Mouse (Mus musculus) thymus, adult 2 months (tissue): Measurements from ENCODE around the gene Tubb3. TPM values are rescaled to one million over a fixed set of nuclear protein-coding genes. Genes with fewer than 3 reads are reported as not detected.
"Not testable (repeated sequence)": the region's sequence is repeated elsewhere in the genome, so short reads cannot be mapped to it uniquely, and the experiment has no call there.

Source experiments
- DNase-seq: peaks from one replicate; pipeline ENCODE4 v3.0.0; 2021
- H3K27ac ChIP-seq: fragments of 200-500 bp; 2 replicates; pipeline ENCODE4 v1.5.1; 2012; ENCODE audit warnings: low read length, control low read depth; ENCODE audit not compliant: control insufficient read depth, insufficient read depth
- H3K27me3 ChIP-seq: fragments of 200-500 bp; 2 replicates; pipeline ENCODE4 v1.6.1; 2012; ENCODE audit warnings: mild to moderate bottlenecking, low read length, moderate library complexity, mixed read lengths; ENCODE audit not compliant: control insufficient read depth, insufficient read depth
- H3K36me3 ChIP-seq: fragments of 200-500 bp; 2 replicates; pipeline ENCODE4 v1.6.1; 2012; ENCODE audit warnings: mild to moderate bottlenecking, low read length, moderate library complexity; ENCODE audit not compliant: control insufficient read depth, insufficient read depth
- H3K4me1 ChIP-seq: fragments of 200-500 bp; replicated peaks from 2 replicates; pipeline ENCODE4 v1.6.1; 2012; ENCODE audit warnings: low read length; ENCODE audit not compliant: control insufficient read depth, insufficient read depth
- H3K4me3 ChIP-seq: fragments of 200-500 bp; 2 replicates; pipeline ENCODE4 v1.5.1; 2012; ENCODE audit warnings: mild to moderate bottlenecking, low read length, control low read depth, moderate library complexity; ENCODE audit not compliant: control insufficient read depth, insufficient read depth
- CTCF ChIP-seq: fragments of 200-500 bp; IDR thresholded peaks from 2 replicates; pipeline ENCODE4 v1.5.1; 2012; ENCODE audit warnings: mild to moderate bottlenecking, control low read depth, low read length, moderate library complexity, borderline replicate concordance; ENCODE audit not compliant: control insufficient read depth, poor library complexity, insufficient read depth; ENCODE audit errors: extremely low read depth
- POLR2A ChIP-seq: fragments of 200-500 bp; IDR thresholded peaks from 2 replicates; pipeline ENCODE4 v1.6.1; 2012; ENCODE audit warnings: mild to moderate bottlenecking, low read length, control low read depth, moderate library complexity; ENCODE audit not compliant: control insufficient read depth, poor library complexity, insufficient read depth; ENCODE audit errors: extremely low read depth
- WGBS: fragments of 180-500 bp; shearing (Covaris S2); methylation state at CpG from one replicate; pipeline ENCODE4 v1.1.7; 2018; 5-methylcytosine and 5-hydroxymethylcytosine counted together
- polyA plus RNA-seq: library from polyadenylated mRNA; depleted of rRNA; stranded (reverse); fragments of >200 nt; gene quantifications from 2 replicates; pipeline ENCODE4 v1.2.3, GENCODE M21; 2012

The Tubb3 gene
- polyA plus RNA-seq, 1 experiment, result 19.4 TPM

DNA sequence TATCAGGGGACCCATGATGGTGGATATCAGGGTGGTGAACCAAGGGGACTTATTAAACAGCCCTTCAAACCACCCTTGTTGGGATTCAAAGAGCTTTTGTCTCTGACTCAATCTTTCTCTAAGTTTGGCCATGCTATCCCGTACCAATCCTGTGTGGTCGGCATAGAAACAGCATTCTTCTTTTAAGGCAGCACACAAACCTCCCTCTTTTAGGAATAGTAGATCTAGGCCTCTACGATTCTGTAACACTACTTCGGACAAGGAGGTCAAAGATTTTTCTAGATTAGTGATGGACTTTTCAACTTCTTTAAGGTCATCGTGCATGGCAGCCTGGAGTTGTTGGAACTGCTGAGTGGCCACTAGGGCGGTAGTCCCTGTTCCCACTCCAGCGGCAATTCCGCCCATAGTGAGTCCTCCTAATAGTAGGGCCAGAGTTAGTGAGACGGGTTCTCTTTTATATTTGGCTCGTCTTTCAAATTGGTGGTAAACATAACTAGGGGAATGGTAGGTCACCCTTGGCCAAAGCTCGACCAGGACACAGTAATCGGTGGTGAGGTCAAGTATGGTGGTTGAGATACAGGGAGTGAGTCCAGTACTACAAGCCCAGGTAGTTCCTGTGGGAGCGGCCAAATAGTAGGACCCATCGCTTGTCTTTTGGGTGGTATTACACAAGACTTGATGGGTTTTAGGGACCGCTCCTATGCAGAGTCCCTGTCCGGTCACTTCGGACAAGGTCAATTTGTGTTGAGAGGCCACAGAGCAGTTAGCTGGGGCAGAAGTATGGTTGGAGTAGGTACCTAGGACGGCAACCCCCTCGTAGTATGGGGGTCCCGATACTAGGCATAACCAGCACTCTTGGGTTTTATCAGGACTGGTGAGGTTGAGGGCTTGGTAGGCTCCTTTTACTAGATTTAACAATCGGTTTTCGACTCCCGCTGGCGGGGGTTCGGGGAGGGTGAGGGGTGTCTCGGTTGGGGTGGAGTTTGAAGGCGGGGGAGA is 15.6 kb downstream of the Tubb3 start:
- 98% methylated on average over 27 of the region's 27 CpGs for WGBS
- TF ChIP-seq CTCF, result no peak
- TF ChIP-seq POLR2A, result no peak
- Histone ChIP-seq H3K36me3 (no peaks in the 10 kb centered on the region), H3K27me3 (no peaks in the 10 kb centered on the region), H3K4me1 (no peaks in the 10 kb centered on the region), H3K4me3 (no peak overlapping the region), H3K27ac (no peak overlapping the region)
- no peak for DNase-seq

DNA sequence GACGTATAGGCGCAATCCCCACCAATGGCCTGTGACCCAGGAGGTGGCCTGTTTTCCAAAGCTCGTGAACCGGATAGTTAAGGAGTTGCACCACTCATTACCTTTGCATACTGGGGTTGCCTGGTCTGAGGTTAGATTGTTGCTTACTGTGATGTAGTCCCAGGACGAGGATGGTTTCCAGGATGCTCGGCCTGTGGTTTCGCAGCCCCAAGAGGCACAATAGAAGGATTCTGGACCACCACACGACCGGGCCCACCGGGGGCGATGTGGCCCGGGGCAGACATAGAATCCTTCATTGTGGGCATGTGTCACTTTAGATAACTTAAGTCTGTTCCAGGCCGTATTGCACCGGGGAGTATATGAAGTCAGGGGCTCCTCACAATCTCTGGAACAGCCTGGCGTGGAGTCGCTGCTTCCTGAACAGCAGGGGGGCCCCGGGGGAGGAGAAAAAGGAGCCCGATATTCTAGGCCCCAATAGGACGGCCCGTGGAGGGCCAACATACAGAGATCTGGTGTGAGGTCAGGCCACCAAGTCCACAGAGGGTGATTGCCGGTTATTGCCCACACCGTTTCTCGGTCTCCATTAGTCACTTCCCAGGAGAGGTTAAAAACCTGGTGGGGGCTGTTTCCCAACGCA is 16.5 kb downstream of the Tubb3 start:
- no peak overlapping the region for H3K4me3 ChIP-seq
- TF ChIP-seq CTCF (no peak), POLR2A (no peak)
- WGBS, result 98% methylated on average over 24 of the region's 24 CpGs

DNA sequence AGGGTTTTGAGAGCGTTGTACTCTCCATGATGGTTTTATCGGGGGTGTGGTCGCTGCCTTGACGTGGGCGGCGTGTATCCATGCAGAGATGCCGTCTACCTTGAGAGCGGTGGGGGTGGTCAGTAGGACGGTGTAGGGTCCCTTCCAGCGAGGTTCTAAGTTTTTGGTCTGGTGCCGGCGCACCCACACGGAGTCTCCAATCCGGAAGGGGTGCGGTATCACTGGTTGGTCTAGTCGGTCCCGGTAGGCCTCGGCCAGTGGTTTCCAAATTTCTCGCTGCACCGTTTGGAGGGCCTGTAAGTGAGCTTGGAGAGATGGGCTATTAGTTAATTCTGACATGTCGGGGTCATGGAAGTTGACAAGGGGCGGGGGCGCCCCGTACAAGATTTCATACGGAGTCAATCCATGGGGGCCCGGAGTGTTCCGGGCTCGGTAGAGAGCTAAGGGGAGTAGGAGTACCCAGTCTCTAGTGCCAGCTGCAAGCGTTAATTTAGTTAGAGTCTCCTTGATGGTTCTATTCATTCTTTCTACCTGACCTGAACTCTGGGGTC is 17.2 kb downstream of the Tubb3 start:
- H3K27ac ChIP-seq, result no peak overlapping the region
- H3K4me3 ChIP-seq, result no peak overlapping the region
- H3K4me1 ChIP-seq, result no peaks in the 10 kb centered on the region
- H3K27me3 ChIP-seq, result no peaks in the 10 kb centered on the region
- 98% methylated on average over 29 of the region's 29 CpGs for WGBS
- no peak for DNase-seq
- H3K36me3 ChIP-seq, result no peaks in the 10 kb centered on the region
- no peak for TF ChIP-seq POLR2A
- no peak for TF ChIP-seq CTCF

More for the DNA sequence above, 16.5 kb downstream of the Tubb3 start:
- H3K4me1 ChIP-seq, result no peaks in the 10 kb centered on the region
- no peak for DNase-seq
- H3K27ac ChIP-seq, result no peak overlapping the region
- no peaks in the 10 kb centered on the region for H3K36me3 ChIP-seq
- no peaks in the 10 kb centered on the region for H3K27me3 ChIP-seq

DNA sequence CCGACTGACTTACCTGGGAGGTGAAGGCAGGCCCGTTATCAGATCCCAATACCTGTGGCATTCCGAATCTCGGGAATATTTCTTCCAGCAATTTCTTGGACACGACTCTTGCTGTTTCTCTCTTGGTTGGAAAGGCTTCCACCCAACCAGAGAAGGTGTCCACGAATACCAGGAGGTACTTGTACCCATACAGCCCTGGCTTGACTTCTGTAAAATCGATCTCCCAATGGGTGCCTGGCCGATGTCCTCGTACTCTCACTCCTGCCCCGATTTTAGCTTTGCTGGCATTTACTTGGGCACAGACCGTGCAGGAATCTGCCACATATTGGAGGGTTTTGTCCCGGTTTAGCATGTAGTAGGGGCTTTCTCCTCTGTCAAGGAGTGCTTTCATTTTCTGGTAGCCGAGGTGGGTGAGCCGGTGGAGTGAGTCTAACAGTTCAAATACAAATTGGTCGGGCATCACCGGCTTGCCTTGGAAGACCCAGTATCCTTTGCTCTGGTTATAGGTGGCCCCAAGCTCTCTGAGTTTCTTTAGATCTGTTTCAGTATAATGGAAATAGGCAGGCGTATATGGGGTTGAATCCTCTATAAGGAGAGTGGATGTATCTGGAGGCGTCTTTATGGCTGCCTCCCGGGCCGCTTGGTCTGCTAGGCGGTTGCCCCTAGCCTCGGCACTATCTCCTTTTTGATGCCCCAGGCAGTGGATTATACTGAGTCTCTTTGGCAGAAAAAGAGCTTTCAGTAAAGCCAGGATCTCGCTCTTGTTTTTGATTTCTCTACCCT is 17.9 kb downstream of the Tubb3 start:
- no peak for DNase-seq
- Histone ChIP-seq H3K4me1 (no peaks in the 10 kb centered on the region), H3K36me3 (no peaks in the 10 kb centered on the region), H3K4me3 (no peak overlapping the region), H3K27me3 (no peaks in the 10 kb centered on the region), H3K27ac (no peak overlapping the region)
- WGBS, result 98% methylated on average over 23 of the region's 23 CpGs
- TF ChIP-seq CTCF, result no peak
- no peak for TF ChIP-seq POLR2A

DNA sequence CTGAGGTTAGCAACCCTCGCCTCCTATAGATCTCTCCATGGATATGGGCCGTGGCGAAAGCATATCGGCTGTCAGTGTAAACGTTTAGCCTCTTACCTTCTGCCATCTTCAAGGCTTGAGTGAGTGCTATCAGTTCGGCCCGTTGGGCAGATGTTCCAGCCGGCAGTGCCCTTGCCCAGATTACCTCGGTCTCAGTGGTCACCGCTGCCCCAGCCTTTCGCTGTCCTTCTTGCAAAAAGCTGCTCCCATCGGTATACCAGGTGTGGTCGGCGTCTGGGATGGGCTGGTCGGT is 18.4 kb downstream of the Tubb3 start:
- H3K36me3 ChIP-seq, H3K27ac ChIP-seq, H3K4me1 ChIP-seq, H3K27me3 ChIP-seq, H3K4me3 ChIP-seq, DNase-seq: not testable (repeated sequence)
- 98% methylated on average over 15 of the region's 15 CpGs for WGBS

DNA sequence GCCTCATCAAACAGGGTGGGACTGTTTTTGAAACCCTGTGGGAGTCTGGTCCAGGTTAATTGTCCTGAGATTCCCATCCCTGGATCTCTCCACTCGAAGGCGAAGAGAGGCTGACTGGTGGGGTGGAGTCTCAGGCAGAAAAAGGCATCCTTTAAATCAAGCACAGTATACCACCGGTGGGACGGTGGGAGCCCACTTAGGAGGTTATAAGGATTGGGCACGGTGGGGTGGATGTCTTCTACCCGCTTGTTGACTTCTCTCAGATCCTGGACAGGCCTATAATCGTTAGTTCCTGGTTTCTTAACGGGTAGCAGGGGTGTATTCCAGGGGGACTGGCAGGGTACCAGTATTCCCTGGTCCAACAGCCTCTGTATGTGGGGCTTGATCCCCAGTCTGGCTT is 19.7 kb downstream of the Tubb3 start:
- WGBS, result 94% methylated on average over 8 of the region's 8 CpGs
- H3K4me3 ChIP-seq, H3K4me1 ChIP-seq, DNase-seq, H3K27me3 ChIP-seq, H3K27ac ChIP-seq, H3K36me3 ChIP-seq: not testable (repeated sequence)
